Comparison of ENCODE assay signal across 14 mouse cellular contexts in the genomic region with DNA sequence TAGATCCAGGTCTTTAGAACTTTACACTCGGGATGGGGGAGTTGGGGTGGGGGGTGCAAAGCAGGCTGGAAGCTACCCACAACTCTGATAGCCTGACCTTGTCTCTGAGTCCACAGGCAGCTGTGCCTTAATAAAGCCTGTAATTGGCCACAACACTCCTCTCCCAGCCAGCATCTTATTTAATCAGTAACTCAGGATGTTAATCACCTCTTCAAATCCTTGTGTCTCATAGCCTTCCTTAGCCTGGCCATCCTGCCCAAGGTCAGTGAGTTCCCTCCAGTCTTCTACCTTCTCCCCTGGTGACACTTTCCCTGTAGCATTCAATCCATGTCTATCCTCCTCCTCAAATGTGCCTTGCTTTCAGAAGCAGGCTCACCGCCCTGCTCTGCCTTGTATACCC.
"Had no signal": no experiment of that assay in that cellular context is flagged by ENCODE, and none has a peak within 500 bp of the region (broad histone marks: within the 10 kb centered on the region; RNA-seq: fewer than 3 reads in every experiment).

No protein-coding gene starts in this region.

- H3K36me3 ChIP-seq: liver, embryonic 13.5 days had no signal

- H3K9ac ChIP-seq: liver, embryonic 13.5 days had no signal

- H3K27ac ChIP-seq: left cerebral cortex, adult 2 months; liver, embryonic 13.5 days; stomach, postnatal 0 days had no signal

- DNase-seq: layer of hippocampus, postnatal 36 days; liver, embryonic 13.5 days; lung, adult 2 months; lung, postnatal 14 days; lung, postnatal 4 days; midbrain, embryonic 14.5 days; thymus, adult 2 months; thymus, postnatal 14 days; thymus, postnatal 4 days had no signal

- H3K4me2 ChIP-seq: liver, embryonic 13.5 days; midbrain, embryonic 11.5 days had no signal

- H3K4me1 ChIP-seq: liver, embryonic 13.5 days had no signal

- H3K27me3 ChIP-seq: liver, embryonic 13.5 days had no signal

- H3K9me3 ChIP-seq: liver, embryonic 13.5 days had no signal

- ATAC-seq: inflammation-experienced regulatory T-cells, adult 6 months; intestine, embryonic 16.5 days had no signal

- H3K4me3 ChIP-seq: left cerebral cortex, adult 2 months; liver, embryonic 13.5 days had no signal
